Mouse (Mus musculus) embryo, embryonic 11.5 days (tissue): ENCODE measurements around the gene Sema6d.

ENCODE experiments used
- DNase-seq: peaks from one replicate; pipeline ENCODE4 v3.0.0-alpha.2; 2012; ENCODE audit warnings: low read depth, low spot score

Sema6d gene

GRCm38 (mm10) chr2:124651146-124651545 lies 561.4 kb downstream of the Sema6d start:
- DNase-seq, result no peak

GRCm38 (mm10) chr2:124653161-124653560 lies 563.4 kb downstream of the Sema6d start:
- no peak for DNase-seq

- no peak for DNase-seq
Measured at GRCm38 (mm10) chr2:124657358-124657757, 567.6 kb downstream of the Sema6d start.

GRCm38 (mm10) chr2:124658374-124658773 lies 568.6 kb downstream of the Sema6d start:
- no peak for DNase-seq

GRCm38 (mm10) chr2:124659601-124660000 lies 569.8 kb downstream of the Sema6d start:
- DNase-seq, result no peak

GRCm38 (mm10) chr2:124660686-124661085 lies 570.9 kb downstream of the Sema6d start:
- DNase-seq, result no peak

DNA sequence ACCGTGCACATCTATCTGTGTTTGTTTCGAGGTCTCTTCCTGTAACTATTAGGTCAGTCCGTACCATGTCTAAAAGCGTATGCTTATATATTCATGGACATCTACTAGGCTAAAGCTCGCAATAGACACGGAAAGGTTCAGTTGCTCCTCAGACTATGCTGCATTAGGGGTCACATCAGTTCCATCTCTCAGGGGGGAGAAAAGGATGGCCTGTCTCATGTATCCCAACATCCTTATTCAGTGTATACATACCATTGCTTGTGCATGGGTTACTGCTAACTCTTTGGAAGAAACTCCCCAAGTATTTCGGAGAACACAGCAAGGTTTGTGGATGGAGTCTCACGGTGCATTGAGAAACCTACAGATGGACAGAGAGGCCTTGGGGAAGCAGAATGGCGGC lies 571.5 kb downstream of the Sema6d start:
- DNase-seq, result no peak

DNA sequence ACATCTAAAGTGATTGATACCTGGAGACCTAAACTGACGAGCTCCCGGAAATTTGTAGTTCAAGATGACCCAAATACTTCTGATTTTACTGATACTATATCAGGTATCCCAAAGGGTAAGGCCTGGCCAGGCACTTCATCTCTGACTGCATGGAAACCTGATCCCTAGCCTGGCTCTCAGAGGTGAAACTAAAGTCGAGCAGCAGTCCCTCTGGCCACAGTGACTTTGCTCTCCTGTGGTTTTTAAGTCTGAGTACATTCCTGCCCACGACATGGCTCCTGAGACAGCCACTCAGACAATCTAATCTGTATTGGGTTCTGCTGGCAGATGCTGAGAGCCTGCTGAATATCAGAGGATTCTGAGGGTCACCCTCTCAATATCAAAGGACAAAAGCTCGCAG lies 572.5 kb downstream of the Sema6d start:
- DNase-seq, result no peak

GRCm38 (mm10) chr2:124664191-124664590 lies 574.4 kb downstream of the Sema6d start:
- no peak for DNase-seq

DNA sequence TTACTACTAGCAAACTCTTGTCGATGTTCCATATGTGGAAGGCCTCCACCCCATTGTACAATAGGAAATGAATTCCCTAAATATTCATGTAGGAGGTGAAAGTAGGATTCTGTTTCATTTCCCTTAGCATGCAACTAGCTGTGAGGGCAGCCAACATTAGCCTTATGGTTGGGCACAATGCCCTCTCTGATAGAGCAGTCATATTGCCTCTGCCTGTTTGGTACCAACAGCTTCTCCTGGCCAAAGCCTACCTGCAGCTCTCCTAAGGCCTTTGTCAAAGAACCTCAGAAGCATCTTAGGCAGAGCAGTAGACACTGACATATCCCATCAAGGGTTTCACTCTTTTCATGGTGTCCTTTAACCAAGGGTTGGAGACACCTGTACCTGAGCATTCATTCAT lies 578.7 kb downstream of the Sema6d start:
- DNase-seq, result no peak

- DNase-seq, result no peak
Measured at GRCm38 (mm10) chr2:124673117-124673516, 583.3 kb downstream of the Sema6d start.

DNA sequence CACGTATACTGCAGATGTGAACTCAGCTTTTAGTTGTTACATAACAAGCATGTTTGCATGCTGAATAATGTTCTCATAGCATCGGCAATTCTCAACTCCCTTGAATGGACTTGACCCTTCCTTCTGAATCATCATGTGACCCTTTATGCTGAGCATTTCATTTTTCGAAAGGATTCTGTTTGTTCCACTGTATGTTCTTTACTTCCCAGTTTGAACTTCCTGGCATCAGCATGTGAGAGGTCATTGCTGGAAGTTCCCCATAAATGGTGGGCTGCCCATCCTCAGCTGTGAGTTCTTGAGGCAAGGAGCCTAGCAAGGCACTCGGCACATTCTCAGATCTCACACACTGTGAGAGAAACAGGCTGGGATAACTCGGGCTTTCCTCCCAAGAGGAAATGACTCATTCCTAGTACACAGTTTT lies 594.7 kb downstream of the Sema6d start:
- no peak for DNase-seq

GRCm38 (mm10) chr2:124690372-124690771 lies 600.6 kb downstream of the Sema6d start:
- no peak for DNase-seq

DNA sequence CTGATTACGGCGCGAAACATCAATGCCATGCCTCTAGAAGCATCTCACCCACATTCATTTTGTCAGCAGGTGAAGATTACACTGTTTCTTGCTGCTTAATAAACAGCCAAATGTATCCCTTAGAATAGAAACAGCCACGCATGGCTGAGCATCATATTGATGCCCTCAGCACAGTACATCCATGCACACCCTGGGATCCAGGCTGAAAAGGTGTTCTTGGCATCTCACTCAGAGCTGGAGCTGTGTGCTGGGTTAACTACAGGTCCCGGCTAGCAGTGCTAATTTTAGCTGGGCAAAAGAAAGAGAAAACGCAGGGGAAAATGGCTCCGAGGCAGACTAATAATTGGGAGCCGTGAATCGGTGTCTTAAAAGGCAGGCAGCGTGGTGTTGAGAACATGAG lies 612.9 kb downstream of the Sema6d start:
- DNase-seq, result no peak

DNA sequence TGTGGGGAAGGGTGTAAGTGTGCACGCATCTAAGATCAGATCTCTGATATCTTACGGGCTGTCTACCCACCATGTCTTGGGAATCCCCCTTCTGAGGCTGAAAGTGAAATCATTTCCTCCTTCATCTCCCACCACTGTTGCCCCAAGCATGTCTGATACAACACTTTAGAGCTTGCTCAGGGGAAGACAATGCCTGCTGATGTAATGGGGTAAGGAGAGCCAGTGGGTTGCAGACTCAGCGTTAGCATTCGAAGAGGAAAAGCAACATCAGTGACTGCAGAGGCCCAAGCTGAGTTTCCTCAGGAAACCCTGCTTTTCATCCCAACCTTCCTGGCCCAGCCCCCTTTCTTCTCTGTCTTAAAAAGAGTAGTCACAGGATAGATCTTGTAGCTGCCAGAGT lies 615.2 kb downstream of the Sema6d start:
- no peak for DNase-seq

DNA sequence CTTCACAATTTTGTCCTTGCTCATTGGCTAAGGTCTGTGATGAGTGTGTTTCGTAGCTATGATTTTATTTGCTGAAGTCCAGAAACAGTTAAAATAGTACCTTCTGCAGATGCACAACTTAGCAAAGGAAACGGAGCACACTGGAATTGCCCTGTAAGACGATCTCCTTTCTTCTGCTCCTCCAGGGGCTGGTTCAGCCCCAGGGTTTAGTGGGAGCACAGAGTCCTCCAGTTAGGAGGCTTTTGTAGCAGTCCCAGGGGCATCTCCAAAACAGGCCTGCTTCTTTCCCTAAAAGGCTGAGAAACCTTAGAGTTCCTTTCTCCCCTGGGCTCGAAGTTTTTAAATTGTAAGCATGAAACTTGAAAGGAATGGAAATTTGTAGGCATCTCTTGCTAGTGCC lies 616.0 kb downstream of the Sema6d start:
- no peak for DNase-seq

DNA sequence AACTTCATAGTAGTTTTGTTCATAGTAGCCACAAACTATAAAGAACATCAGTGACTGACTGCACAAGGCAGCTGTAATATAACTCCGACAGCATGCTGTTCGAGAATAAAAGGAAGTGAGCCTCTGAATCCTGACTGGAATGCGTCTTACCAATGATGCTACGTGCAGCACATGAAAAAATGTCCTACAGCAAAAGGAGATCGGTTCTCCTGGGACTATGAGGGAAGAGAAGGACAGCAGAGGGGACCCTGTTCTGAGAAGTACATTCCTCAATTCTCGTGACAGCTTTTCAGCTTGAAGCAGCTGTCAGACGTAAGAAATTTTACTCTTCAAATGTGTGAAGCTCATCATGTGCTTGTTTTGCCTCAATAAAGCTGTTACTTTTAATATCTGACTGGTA lies 617.1 kb downstream of the Sema6d start:
- DNase-seq, result no peak
